Mouse (Mus musculus) liver, adult (tissue): ENCODE data around the gene Slco3a1.

Experiments
- GATA4 ChIP-seq: IDR thresholded peaks from 2 replicates; pipeline ENCODE4 v1.6.1; 2014; ENCODE audit warnings: mild to moderate bottlenecking, low read length; ENCODE audit not compliant: insufficient replicate concordance

Gene Slco3a1

DNA sequence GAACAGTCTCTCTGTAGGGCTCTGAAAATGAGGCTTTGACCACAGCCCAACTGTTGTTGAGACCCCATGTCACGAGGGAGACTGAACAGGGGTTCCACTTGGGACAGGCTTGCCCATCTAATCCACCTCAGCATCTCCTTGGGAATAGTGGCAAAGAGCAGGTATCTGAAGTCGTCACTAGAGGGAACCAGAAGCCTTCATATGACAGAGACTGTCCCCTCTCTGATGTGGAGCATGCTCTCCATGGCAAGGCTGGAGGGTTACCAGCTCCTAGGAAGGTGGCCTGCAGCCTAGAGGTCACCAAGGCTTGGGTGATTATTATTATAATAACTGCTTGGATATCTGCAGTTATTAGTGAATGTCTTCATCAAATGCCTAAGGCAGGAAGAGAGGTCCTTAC is 183.4 kb downstream of the Slco3a1 start:
- TF ChIP-seq GATA4: no peak

- no peak for TF ChIP-seq GATA4
Observed at GRCm38 (mm10) chr7:74369657-74370056, 184.9 kb downstream of the Slco3a1 start.

- TF ChIP-seq GATA4: no peak
Observed at GRCm38 (mm10) chr7:74368256-74368980, 186.2 kb downstream of the Slco3a1 start.

DNA sequence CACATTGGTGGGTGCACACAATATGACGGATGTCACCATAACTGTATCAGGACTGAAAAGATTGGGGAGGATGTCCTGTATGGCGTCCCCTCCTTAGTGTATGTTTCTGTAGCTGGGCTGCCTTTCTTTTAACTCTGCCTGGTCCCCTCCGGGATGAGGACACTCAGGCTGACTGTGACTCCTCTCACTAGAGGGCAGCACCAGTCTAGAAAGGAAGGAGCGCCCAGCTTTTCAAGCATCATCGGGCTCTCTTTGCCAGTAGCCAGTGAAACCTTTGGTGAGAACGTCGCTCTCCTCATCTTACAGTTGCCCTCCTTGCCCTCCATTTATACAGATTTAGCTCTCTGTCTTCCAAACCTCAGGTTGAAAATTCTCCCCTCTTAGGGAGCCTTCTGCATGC is 187.2 kb downstream of the Slco3a1 start:
- TF ChIP-seq GATA4: no peak

GRCm38 (mm10) chr7:74365623-74366022 is 189.0 kb downstream of the Slco3a1 start:
- no peak for TF ChIP-seq GATA4

DNA sequence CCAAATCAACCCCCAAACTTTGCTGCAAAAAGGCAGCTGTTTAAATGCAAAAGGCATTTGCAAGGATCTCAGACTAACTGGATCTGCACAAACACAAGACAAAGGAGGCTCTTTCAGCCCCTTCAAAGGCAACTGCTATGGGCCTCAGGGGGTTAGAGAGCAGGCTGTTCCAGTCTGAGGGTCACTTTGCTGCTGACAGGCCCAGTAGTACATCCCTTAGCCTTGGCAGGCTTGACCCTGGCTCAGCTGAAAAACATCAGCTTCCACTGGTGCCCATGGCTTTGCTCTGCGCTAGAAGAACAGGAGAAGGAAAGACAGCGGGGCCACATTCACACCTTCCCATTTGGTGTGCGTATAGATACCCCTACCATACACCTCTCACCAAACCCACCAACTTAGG is 189.6 kb downstream of the Slco3a1 start:
- TF ChIP-seq GATA4: no peak

DNA sequence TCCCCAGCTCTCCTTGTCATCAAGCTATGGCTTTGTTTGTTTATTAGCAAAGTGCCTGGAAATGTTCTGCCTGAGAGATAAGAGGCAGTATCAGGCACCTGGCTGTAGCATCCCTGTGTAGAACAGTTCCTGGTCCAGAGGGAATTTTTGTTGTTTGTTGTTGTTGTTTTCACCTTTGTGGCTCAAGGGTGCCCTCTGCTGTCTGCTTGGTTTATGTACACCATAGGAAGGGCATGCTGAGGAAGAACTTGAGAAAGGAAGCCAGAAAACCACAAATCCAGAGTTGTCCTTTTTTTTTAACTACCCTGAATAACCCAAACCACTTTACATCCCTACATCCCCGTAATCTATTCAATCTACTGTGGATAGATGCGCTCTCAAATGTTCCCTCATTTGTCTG is 191.1 kb downstream of the Slco3a1 start:
- TF ChIP-seq GATA4: no peak

- no peak for TF ChIP-seq GATA4
Observed at GRCm38 (mm10) chr7:74361677-74362076, 192.9 kb downstream of the Slco3a1 start.

DNA sequence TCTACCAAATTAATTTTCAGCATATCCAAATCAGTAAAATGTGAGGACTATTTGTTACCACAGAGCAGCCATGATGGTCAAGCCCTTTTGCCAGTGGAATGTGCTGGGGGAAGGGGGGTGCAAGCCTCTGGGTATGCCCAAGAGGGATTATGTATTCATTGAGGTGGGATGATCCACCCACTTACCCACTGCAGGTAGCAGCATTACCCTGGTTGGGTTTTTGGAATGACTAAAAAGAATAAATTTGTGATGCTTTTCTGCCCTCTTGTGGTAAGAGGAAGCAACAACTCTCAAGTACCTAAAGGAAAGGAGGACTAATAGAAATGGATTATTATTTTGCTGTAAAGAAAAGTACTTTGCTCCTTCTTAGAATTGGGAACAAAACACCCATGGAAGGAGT is 197.6 kb downstream of the Slco3a1 start:
- no peak for TF ChIP-seq GATA4

GRCm38 (mm10) chr7:74354527-74355256 is 199.9 kb downstream of the Slco3a1 start:
- TF ChIP-seq GATA4: no peak

DNA sequence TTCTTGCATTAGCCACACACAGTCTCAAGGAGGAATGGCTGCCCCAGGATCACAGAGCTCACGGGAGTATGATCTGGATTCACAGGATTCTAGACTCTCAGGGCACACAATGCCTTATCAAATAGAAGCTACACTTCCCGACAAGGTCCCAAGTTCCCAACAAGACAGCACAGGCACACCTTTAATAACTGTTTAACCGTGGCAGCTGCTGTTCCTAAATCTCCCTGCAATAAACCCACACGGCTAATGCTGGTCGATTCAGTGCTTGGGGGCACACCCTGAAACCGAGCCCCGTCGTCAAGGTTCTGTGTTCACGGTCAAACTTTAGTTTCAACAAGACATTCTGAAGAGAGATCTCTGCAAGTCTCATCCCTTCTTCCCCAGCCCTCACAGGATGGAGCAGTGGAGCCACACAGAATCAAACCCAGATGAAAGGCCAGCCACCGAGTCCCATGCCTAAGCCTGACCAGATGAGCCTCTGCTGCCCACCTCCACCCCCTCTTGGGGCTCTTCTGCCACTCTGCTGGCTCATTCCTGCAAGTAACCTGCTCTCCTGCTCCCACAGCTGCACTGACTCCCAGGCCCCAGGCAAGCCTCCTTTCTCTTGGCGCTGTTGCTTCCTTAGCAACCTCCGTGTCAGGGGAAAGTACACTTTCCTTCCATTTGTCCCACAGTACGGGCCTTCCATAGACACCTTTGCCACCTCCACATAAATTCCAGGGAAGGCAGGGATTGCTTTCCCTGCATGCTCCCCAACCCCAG is 200.7 kb downstream of the Slco3a1 start:
- TF ChIP-seq GATA4: no peak

- no peak for TF ChIP-seq GATA4
Observed at GRCm38 (mm10) chr7:74353240-74353639, 201.3 kb downstream of the Slco3a1 start.

DNA sequence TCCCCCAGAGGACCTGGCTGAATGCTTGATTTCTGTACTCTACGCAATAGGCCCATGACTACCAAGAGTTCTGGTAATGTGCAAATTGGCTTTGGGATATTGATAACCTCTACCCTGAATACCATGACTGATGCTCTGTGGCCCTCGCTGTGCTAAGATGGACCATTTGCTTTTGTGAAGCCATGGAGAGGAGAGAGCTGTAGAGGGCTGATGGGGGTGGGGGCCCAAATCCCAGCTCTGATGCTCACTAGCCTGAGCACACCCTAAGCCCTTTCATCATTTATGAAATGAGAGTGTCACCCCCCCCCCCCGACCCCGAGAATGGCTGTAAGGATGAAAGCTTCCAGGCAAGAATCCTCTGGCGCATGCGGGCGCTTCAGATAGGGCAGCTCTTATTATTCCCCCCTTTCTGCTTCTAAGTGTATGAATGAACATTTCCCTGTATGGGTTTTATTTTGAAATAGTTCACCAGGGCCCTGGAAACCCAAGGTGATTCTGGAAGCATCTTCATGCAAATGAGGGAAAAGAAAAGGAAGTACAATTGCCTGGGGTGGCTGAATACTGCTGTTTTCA is 206.2 kb downstream of the Slco3a1 start:
- no peak for TF ChIP-seq GATA4

DNA sequence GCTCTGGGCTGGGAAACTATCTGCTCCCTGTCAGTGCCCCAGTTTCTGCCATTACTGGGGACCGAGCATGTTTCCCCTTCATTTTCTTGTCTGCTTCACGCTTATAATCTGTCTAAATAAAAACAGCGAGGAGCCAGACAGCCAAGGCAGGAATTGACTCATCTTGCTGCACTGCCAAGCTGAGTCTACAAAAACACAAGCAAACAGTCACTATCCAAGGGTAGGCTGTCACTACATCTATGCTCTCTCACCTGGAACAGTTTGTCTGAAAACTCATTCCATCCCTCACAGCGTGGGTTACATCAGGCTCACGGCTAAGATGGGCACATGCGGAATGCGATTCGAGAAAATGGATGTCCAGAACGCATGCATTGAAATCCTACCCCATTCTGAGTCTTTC is 207.6 kb downstream of the Slco3a1 start:
- no peak for TF ChIP-seq GATA4

GRCm38 (mm10) chr7:74346451-74346850 is 208.1 kb downstream of the Slco3a1 start:
- TF ChIP-seq GATA4: no peak

GRCm38 (mm10) chr7:74341149-74341805 is 213.3 kb downstream of the Slco3a1 start:
- no peak for TF ChIP-seq GATA4
